Mouse (Mus musculus): Measurements from ENCODE around the gene Fcgrt. TPM values are rescaled to one million over a fixed set of nuclear protein-coding genes. Genes with fewer than 3 reads are reported as not detected.
A peak's percentile ranks its signal among the peaks of the same experiment; 100 is the strongest.
"Not testable (repeated sequence)": the region's sequence is repeated elsewhere in the genome, so short reads cannot be mapped to it uniquely, and the experiment has no call there.

Fcgrt gene
- polyA plus RNA-seq, 1 experiment: 144 TPM

DNA sequence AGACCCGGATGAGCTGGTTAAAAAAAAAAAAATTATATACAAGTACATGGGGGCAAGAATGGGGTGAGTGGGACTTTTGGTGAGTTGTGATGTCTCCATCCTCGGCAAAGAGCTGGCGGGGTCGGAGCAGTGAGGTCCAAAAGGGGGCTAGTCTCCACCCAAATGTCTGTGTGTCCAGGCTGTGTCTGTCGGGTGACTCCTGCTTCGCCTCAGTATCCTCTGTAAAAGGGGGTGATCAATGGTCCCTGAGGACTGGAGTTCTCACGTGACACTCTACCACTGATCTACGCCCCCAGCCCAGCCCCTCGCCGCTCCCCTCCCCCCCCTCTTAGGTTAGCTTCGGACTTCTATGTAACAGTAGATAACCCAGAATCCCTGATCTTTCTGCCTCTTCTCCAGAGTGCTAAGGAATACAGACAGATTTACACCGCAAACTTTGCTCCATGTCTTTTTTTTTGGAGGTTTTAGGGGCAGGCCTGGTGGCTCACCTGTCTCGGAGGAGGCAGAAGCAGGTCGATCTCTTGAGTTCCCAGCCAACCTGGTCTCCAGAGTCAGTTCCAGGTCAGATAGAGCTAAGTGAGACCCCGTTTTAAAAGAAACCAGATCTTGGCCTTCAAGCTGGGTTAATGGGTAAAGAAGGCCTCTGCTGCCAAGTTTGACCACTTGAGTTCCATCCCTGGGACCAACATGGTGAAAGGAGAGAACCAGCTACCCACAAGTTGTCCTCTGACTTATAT is 26.3 kb upstream of the Fcgrt start:
- DNase-seq (ENCODE audit: low spot score): no peak

DNA sequence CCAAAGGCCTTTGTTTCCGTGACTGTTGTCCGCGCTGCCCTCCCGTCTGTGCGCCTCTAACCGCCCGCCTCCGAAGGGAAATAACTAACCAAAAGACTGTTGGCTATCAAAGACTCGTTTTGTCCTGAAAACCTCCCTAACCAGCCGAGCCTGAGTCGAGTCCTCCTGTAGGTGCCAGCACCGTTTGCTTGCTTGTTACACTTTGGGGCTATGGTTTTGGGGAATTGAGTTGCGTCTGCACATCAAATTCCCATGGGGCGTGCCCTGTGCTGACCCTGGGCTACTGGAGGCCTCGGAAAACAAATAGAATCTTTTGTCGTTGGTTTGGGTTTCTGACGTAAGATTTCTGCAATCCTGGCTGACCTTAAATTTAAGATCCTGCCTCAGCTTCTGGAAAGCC is 25.7 kb upstream of the Fcgrt start:
- DNase-seq (ENCODE audit: low spot score): no peak

DNA sequence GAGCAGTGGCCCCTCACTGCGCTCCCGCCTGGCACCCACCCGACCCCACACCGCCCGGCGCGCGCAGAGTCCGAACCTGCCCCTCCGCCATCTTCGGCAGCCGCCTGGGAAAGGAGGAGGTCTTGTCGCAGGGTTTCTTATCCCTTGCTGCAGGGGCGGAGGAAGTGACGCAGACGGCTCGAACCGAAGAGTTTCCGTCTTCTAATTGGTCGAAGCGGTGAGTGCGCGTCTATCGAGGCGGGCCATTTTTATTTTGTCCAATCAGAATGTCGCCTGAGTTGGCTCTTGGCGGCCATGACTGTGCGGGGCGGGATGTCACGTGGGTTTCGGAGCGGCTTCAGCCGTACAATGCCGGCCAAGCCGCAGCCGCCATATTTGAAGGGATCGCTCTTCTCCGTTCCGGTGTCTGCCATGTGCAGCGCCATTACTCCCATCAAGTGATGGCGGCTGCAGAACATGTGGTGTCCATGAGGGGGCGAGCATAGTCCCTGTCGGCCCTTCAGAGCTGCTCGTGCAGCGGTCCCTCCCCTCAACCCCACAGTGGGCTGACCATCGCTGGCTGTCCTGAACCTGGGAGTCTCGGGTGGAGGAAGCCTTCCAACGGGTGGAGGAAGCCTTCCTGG is 25.1 kb upstream of the Fcgrt start, which contains the start of gene Rpl13a:
Gene Rpl13a (minus strand): TSS at position 138 of the 623 bp plus-strand sequence.
- DNase-seq (ENCODE audit: low spot score): peak; percentile 94

DNA sequence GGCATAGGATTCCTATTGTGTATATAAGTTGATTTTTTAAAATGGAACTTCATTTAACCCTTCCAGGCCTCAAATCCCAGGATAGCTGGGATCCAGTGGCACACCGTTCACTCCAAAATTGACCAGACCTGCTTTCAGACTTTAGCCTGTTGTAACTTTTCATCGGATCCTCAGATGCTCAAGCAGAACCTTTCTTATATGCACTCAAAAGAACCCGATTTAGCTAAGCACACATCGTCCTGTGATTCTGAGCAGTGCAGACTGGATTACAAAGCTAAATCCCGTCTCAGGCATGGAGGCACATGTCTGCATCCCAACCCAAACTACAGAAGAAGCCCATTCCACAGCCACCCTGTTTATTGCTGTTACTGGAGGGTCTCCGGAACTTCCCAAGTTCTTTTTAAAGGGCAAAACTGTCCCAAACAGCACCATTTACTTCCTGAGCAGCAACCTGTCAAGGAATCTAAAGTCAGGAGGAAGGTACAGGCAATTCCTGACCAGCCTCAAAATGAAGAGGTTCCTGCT is 24.1 kb upstream of the Fcgrt start:
- DNase-seq (ENCODE audit: low spot score): no peak

DNA sequence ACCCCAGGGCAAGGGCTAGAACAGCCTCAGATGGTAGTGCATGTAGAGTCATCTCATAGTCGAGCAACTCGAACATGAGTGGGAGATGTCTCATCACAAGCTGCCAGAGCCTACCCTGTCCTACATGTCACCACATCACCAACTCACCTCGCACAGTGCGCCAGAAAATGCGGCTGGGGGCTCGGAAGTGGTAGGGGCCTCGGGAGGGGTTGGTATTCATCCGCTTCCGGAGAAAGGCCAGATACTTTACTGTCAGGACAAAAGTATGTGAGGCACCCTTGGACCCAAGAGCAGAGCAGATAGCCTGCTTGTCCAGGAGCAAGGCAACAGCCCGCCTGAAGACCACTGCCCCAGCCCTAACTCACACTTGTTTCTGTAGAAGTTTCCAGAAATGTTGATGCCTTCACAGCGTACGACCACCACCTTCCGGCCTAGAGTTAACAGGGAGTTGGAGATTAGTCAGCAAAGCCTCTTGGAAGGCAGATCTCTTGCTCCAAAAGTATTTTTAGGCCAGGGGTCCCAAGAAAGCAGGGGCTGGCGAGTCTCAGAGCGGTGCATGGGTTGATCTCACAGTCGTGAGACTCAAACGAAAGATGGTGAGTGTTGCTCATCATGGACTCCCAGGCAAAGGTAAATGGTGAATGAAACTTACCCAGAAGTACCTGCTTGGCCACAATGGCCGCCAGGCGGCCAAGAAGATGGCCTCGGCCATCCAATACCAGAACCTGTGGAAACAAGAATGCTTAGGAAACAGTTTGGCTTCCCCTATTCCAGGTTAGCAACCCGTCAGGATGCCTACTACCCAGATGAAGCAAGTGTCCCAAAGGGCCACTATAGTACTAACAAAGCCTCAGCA is 23.4 kb upstream of the Fcgrt start:
- no peak for DNase-seq (ENCODE audit: low spot score)

DNA sequence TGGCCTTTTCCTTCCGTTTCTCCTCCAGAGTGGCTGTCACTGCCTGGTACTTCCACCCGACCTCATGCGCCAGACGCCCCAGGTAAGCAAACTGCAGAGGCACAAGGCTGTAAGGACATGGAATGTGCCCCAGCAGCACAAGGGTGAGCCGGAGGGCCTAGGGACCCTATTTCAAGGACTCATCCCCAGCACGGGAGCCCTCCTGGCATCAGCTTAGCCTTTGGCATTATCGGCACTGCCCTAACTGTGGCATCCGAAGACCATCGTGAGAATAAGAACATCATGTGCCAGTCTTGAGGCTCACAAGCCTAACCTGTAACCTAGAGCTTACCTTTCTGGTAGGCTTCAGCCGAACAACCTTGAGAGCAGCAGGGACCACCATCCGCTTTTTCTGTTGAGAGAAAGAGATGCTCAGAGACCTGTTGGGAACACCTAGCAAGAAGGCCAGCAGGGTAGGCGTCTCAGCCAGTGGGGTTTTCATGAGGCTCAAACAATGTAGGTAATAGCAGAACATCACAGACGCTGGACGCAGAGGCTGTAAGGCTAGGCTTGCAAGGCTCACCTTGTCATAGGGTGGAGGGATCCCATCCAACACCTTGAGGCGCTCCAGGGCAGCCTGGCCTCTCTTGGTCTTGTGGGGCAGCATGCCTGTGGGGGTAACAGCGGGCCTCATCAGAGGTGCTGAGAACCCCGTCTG is 22.6 kb upstream of the Fcgrt start:
- DNase-seq (ENCODE audit: low spot score): no peak

DNA sequence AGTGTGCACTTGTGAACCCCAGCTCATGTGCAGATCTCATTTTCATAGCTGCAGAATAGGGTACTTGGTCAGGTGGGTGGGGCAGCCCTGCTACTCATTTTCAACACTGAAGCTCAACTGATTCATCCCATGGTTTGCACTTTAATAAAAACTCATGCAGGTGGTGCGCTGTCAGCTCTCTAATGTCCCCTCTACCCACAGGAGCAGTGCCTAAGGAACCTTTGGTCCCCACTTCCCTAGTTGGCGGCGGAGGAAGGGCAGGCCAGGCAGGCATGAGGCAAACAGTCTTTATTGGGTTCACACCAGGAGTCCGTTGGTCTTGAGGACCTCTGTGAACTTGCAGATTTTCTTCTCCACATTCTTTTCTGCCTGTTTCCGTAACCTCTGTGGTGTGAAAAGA is 22.0 kb upstream of the Fcgrt start:
- DNase-seq (ENCODE audit: low spot score): not testable (repeated sequence)

DNA sequence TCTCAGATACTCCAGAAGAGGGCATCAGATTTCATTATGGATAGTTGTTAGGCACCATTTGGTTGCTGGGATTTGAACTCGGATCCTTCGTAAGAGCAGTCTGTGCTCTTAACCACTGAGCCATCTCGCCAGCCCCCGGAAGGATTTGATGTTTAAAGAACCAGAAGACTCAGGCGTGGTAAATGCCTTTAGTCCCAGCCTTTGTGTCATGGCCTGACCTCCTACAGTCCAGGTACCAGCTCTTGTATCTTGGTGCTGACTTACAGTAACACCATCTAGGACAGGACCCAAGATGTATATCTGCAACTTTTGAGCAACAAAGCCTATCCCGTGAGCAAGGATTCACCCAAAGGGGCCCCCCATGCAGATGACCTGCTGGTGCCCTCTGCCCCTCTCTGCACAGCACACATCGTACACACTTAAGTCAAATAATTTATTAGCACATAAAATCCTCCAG is 21.5 kb upstream of the Fcgrt start:
- DNase-seq (ENCODE audit: low spot score): no peak

DNA sequence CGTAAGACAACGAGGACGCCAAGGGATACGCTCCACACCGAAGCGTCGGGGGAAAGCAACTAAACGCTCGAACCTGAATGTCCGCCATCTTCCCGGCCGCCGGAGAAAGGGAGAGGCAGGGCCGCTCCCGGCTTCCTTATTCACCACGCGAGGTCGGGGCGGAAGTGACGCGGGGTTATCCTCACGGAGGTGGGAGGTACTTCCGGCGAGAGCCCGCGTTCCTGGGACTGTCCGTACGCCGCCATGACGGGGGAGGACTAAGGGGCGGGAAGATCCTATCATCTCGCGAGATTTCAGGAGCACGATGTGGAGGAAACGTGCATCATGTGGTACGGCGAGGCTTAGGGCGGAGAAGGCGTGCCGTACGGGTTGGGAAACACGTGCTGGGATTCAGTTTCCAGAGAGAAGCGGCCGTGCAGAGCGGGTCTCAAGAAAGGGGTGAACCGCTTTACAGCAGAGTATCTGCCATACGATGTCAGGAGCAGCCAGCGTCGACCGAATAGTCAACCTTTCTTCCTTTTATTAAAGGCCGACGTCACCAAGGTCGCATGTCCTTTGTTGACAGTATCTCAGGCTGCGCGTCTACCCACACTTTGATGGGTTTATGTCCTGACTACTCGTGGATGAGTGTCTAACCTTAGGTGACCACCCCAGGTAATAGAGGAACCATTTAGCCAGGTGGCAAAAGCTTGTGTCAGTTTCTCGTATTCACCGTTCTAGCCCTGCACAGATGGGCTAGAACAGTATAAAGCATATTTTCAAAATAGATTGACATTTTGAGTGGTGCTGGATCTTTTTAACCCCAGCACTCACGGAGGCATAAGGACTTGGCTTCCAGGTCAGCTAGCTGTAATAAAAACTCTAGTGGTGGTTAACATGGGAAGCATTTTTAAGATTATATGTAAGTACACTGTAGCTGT is 20.8 kb upstream of the Fcgrt start, which contains the start of gene Rps11:
Gene Rps11 (minus strand): TSS at position 216 of the 920 bp plus-strand sequence.
- peak; percentile 92 for DNase-seq (ENCODE audit: low spot score)

DNA sequence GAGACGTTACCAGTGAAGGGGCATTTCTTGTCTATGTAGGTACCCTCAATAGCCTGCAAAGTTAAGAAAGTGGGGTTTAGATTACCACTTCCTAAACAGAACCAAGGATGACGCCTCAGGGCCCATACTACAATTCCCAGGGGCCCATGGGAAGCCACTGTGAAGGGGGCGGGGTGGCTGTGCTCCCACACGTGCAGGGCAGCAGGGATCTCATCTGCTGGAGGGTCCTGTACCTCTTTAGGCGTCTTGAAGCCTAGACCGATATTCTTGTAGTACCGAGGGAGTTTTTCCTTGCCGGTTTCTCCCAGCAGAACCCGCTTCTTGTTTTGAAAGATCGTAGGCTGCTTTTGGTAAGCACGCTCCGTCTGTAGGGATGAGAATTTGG is 19.5 kb upstream of the Fcgrt start:
- no peak for DNase-seq (ENCODE audit: low spot score)

DNA sequence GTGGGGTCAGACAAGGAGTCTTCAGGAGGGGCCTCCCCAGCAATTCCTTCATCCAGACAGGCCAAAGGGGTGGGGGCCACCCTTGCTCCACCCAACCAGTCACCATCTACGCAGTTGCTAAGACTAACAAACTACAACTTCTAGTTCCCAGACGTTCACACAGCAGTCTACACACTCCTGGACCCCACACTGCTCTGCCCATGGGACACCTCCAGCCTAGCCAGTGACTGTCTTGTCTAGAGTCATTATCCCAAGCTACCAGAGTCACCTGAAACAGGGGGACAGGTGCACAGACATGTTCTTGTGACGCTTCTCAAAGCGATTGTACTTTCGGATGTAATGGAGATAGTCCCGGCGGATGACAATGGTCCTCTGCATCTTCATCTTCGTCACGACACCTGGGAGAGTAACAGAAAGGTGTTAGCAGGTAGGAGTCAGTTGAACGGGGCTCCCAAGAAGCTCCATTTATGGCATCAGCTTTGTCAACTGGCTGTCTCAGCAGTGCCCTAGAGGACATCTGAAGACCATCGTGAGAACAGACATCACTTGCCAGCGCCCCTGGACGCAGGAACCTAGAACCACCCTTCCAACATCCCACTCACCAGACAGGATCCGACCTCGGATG is 19.0 kb upstream of the Fcgrt start:
- DNase-seq (ENCODE audit: low spot score): no peak

DNA sequence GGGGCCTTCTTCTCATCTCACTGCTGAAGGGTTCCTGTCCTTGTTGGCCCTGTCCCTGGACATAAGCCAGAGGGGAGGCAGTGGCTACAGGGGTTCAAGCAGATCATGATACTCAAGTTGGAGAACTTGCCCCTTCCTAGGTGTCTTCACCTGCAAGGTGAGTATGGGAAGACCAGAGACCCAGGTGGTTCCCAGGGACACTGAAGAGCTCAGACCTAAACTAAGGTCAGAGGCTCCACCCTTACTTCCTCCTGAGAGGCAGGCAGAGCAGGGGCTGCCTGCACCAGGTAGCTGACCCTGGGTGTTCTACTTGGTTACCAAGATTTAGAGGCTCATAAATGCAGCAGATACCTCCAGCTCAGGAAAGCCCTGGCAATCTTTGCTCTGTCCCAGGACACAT is 18.3 kb upstream of the Fcgrt start:
- no peak for DNase-seq (ENCODE audit: low spot score)

DNA sequence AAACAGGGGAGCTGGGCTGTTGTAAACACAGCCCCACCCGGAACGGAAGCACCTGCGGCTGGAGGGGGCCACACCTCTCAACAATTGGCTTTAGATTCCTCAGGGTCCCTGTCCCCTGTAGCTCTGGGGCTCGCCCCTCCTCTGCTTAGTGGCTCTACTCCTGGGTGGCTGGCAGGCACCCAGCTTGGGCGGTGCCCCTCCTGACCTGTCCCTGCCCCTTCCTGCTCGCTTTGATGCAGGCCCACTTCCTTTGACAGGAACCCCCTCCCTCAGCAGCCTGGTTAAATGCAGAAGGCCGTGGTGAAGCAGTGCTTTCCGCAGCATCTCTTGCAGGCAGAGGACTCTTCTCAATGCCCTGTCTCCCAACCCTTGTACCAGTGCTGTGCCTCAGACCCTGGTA is 17.8 kb upstream of the Fcgrt start:
- no peak for DNase-seq (ENCODE audit: low spot score)

DNA sequence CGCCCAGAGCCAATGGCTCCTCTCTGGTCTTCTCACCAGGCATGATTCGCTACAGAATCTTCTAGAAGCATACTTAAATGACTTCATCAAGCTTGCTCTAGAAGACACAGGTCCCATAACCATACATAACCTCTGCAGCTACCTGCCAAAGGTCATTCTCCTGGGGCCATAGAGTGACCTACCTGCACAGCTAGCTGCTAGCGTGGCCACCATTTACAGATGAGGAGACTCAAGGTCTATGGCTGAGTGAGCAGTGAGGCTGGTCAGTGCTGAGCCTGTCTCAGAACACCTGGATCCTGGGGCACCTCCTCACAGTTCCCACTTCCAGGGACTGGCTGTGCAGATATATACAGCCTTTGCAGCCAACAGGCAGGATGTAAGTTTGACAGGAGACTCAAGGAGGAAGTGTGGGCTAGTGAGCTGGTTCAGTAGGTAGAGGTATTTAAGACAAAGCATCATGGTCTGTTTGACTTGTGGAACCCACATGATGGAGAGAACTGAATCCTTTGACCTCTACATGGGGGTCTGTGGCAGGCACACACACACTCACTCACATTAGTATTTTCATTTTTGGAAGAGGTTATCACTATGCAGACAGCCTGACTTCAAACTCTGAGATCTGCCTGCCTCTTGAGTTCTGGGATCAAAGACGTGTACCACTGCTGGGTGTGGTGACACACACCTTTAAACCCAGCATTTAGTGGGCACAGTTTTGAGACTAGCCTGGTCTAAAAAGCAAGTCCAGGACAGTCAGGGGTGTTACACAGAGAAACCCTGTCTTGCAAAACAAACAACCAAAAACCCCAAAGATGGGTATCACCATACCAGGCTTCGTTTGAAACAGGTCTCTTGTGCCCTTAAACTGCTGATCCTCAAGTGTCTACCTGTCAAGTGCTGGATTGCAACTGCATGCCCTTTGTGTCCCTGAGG is 16.4 kb upstream of the Fcgrt start:
- no peak for DNase-seq (ENCODE audit: low spot score)

DNA sequence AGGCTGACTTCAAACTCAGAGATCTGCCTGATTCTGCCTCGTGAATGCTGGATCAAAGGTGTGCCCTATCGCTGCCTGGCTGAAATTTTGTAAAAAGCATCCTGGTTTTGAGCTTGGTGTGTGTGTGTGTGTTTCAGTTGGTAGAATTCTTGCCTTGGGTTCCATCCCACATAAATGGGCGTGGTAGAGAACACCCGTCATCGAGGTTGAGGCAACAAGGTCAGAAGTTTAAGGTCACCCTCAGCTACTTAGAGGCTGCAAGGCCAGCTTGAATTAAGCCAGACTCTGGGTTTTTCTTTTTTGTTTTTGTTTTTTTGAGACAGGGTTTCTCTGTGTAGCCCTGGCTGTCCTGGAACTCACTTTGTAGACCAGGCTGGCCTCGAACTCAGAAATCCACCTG is 14.7 kb upstream of the Fcgrt start:
- DNase-seq (ENCODE audit: low spot score): no peak

DNA sequence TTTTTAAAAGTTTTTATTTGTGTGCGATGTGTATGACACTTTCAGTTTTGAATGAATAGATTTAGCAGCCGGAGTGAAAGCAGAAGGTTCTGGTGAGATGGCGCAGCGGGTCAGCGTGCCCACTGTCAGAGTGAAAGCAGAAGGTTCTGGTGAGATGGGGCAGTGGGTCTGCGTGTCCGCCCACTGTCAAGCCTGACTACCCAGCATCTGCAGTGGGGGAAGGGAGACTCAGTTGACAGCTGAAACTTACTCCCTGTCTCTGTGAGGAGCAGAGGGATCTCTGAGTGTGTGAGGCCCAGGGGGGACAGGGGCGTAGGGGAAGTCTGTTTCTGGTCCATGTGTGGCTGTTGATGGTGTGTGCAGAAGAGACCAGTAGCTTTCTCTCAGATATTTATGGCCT is 13.9 kb upstream of the Fcgrt start:
- no peak for DNase-seq (ENCODE audit: low spot score)

DNA sequence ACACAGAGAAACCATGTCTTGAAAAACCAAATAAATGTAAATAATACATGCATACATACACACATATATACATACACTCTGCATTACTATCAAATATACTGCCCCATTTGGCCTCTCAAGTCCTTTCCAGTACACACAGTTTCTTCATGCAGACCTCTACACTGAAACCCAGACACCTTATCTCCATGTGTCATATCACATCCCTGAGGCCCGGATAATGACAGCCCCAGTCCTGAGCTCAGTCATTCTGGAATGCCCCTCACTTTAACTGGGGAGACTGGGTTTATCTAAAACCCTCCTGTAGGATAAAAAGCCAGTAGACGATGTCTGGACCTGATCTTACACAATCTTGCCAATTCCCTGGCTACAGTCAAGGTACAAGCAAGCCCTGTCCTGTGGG is 9.8 kb upstream of the Fcgrt start:
- DNase-seq (ENCODE audit: low spot score): no peak

DNA sequence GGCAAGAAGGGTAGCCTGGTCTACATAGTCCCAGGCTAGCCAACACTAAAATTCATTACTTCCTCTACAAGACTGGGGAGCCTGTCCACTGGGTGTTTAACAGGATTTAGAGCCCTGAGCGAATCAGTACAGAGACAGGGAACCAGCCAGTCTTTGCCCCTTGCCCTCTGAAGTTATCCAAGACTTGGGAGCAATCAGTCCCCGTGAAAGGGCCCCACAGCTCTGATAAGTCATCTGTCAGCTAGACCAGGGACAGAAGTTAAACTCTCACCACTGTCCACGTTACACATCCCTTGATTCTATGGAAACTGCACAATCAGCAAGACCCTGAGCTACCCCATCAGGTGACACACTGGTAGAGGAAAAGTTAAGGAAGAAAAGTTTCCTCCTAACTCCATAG is 8.9 kb upstream of the Fcgrt start:
- no peak for DNase-seq (ENCODE audit: low spot score)

DNA sequence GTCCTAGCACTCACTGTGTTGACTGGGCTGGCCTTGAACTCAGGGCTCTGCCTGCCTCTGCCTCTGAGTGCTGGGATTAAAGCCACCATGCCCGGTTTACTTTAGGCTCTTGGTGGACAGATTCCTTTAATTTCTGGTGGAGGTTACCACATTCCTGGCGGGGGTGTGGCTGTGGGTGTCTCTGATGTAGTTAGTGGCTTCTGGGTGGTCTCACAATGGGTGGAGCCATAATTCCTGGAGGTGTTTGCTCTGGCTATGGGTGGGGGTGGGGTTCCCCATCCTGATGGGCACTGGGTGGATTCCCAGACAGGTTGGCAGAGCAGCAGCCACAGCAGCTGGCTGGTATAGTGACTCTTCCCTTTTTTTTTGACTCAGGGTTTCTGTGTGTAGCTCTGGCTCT is 8.3 kb upstream of the Fcgrt start:
- no peak for DNase-seq (ENCODE audit: low spot score)

Data from urinary bladder, adult 2 months (tissue).